Mouse (Mus musculus) spleen, adult 2 months (tissue): Measurements from ENCODE around the gene 2310034C09Rik. TPM values are rescaled to one million over a fixed set of nuclear protein-coding genes. Genes with fewer than 3 reads are reported as not detected.
"Not testable (repeated sequence)": the region's sequence is repeated elsewhere in the genome, so short reads cannot be mapped to it uniquely, and the experiment has no call there.

Experiments
- DNase-seq, 2 experiments: peaks; one replicate each; pipeline versions ENCODE4 v3.0.0 to v3.0.0-alpha.2; 2012 to 2021; ENCODE audit warnings: low spot score in 2 of 2, low read depth in 1 of 2
- H3K27ac ChIP-seq: fragments of 200-500 bp; 2 replicates; pipeline ENCODE4 v1.5.1; 2012; ENCODE audit warnings: low read length, inconsistent platforms; ENCODE audit not compliant: insufficient read depth
- H3K27me3 ChIP-seq: fragments of 200-500 bp; 2 replicates; pipeline ENCODE4 v1.6.1; 2012; ENCODE audit warnings: mild to moderate bottlenecking, moderate library complexity, low read length, inconsistent platforms; ENCODE audit not compliant: control insufficient read depth, insufficient read depth
- H3K36me3 ChIP-seq: fragments of 200-500 bp; 2 replicates; pipeline ENCODE4 v1.6.1; 2012; ENCODE audit warnings: mild to moderate bottlenecking, low read length, inconsistent platforms; ENCODE audit not compliant: control insufficient read depth, insufficient read depth
- H3K4me1 ChIP-seq: fragments of 200-500 bp; 2 replicates; pipeline ENCODE4 v1.6.1; 2011; ENCODE audit warnings: inconsistent platforms; ENCODE audit not compliant: control insufficient read depth, insufficient read depth, insufficient read length
- H3K4me3 ChIP-seq: fragments of 200-500 bp; 2 replicates; pipeline ENCODE4 v1.5.1; 2011; ENCODE audit warnings: mild to moderate bottlenecking, inconsistent platforms; ENCODE audit not compliant: insufficient read depth, insufficient read length; ENCODE audit errors: extremely low read depth
- CTCF ChIP-seq: fragments of 200-500 bp; IDR thresholded peaks from 2 replicates; pipeline ENCODE4 v1.5.1; 2011; ENCODE audit warnings: mild to moderate bottlenecking, inconsistent platforms; ENCODE audit not compliant: insufficient read depth, insufficient read length, insufficient replicate concordance; ENCODE audit errors: extremely low read depth
- POLR2A ChIP-seq: fragments of 200-500 bp; IDR thresholded peaks from 2 replicates; pipeline ENCODE4 v1.6.1; 2011; ENCODE audit warnings: low read depth, low read length, inconsistent platforms
- WGBS: fragments of 180-500 bp; shearing (Covaris S2); methylation state at CpG from one replicate; pipeline ENCODE4 v1.1.7; 2018; 5-methylcytosine and 5-hydroxymethylcytosine counted together
- polyA plus RNA-seq: library from polyadenylated mRNA; depleted of rRNA; stranded (reverse); fragments of >200 nt; gene quantifications from 2 replicates; pipeline ENCODE4 v1.2.3, GENCODE M21; 2012; rRNA removed

2310034C09Rik gene
- polyA plus RNA-seq, 1 experiment: not detected

- DNase-seq: no peak
- H3K27ac ChIP-seq: no peak overlapping the region
- no peaks in the 10 kb centered on the region for H3K4me1 ChIP-seq
- TF ChIP-seq POLR2A (no peak), CTCF (no peak)
- 62% methylated on average over 4 of the region's 4 CpGs for WGBS
- H3K27me3 ChIP-seq: no peaks in the 10 kb centered on the region
- H3K4me3 ChIP-seq: no peak overlapping the region
- H3K36me3 ChIP-seq: no peaks in the 10 kb centered on the region
Measured at GRCm38 (mm10) chr16:88744750-88745340, 13.8 kb upstream of the 2310034C09Rik start.

GRCm38 (mm10) chr16:88747943-88748342 is 10.7 kb upstream of the 2310034C09Rik start:
- WGBS: 61% methylated on average over 4 of the region's 4 CpGs
- H3K36me3 ChIP-seq: no peaks in the 10 kb centered on the region
- TF ChIP-seq CTCF (no peak), POLR2A (no peak)

GRCm38 (mm10) chr16:88751535-88751934 is 7.1 kb upstream of the 2310034C09Rik start, which contains the start of gene Krtap13:
Gene Krtap13, minus strand, starts transcription at chr16:88751635.
- 84% methylated on average over 3 of the region's 3 CpGs for WGBS
- not testable (repeated sequence) for DNase-seq

More at GRCm38 (mm10) chr16:88747943-88748342, 10.7 kb upstream of the 2310034C09Rik start:
- no peak for DNase-seq
- Histone ChIP-seq H3K4me1 (no peaks in the 10 kb centered on the region), H3K27me3 (no peaks in the 10 kb centered on the region), H3K27ac (no peak overlapping the region), H3K4me3 (no peak overlapping the region)

GRCm38 (mm10) chr16:88774106-88774505 is 15.5 kb downstream of the 2310034C09Rik start, which contains the start of gene 2310057N15Rik:
Gene 2310057N15Rik, minus strand, starts transcription at chr16:88774206.
- Histone ChIP-seq H3K4me3 (no peak within 1 kb of the TSS), H3K4me1 (no peaks in the 10 kb centered on the region), H3K27ac (no peak within 1 kb of the TSS), H3K36me3 (no peaks in the 10 kb centered on the region), H3K27me3 (no peaks in the 10 kb centered on the region)
- DNase-seq: no peak
- TF ChIP-seq CTCF: no peak
- TF ChIP-seq POLR2A: no peak
- 82% methylated on average over 2 of the region's 2 CpGs for whole genome bisulfite sequencing

More at GRCm38 (mm10) chr16:88751535-88751934, 7.1 kb upstream of the 2310034C09Rik start, which contains the start of gene Krtap13:
- H3K27ac ChIP-seq, H3K4me3 ChIP-seq, H3K36me3 ChIP-seq, H3K27me3 ChIP-seq, H3K4me1 ChIP-seq: not testable (repeated sequence)

GRCm38 (mm10) chr16:88777596-88777995 is 18.9 kb downstream of the 2310034C09Rik start, which contains the start of gene Gm5965:
Gene Gm5965, plus strand, starts transcription at chr16:88777896.
- Histone ChIP-seq H3K27me3 (no peaks in the 10 kb centered on the region), H3K4me1 (no peaks in the 10 kb centered on the region), H3K27ac (no peak within 1 kb of the TSS), H3K36me3 (no peaks in the 10 kb centered on the region), H3K4me3 (no peak within 1 kb of the TSS)
- WGBS: 86% methylated on average over 6 of the region's 6 CpGs
- TF ChIP-seq POLR2A (no peak), CTCF (no peak)
- no peak for DNase-seq

- Histone ChIP-seq H3K4me3 (no peak overlapping the region), H3K27ac (no peak overlapping the region), H3K27me3 (no peaks in the 10 kb centered on the region), H3K36me3 (no peaks in the 10 kb centered on the region), H3K4me1 (no peaks in the 10 kb centered on the region)
- no peak for DNase-seq
- 75% methylated on average over 2 of the region's 2 CpGs for WGBS
- TF ChIP-seq CTCF (no peak), POLR2A (no peak)
Measured at GRCm38 (mm10) chr16:88786786-88787185, 28.1 kb downstream of the 2310034C09Rik start.

Other genes with a start within 250 kb of the 2310034C09Rik start
- 0.08 and 0.09 TPM in 2 replicates for gene Cldn8, start 195.7 kb upstream of the 2310034C09Rik start, polyA plus RNA-seq
- not detected in 2 replicates for gene Krtap24-1, start 146.6 kb upstream of the 2310034C09Rik start, polyA plus RNA-seq
- gene 2310079G19Rik, start 131.2 kb upstream of the 2310034C09Rik start, polyA plus RNA-seq: not detected in 2 replicates
- not detected in 2 replicates for gene Krtap26-1, start 111.1 kb upstream of the 2310034C09Rik start, polyA plus RNA-seq
- gene Krtap27-1, start 87.2 kb upstream of the 2310034C09Rik start, polyA plus RNA-seq: not detected in 2 replicates
- gene 2310061N02Rik, start 50.9 kb upstream of the 2310034C09Rik start, polyA plus RNA-seq: not detected in 2 replicates
- not detected in 2 replicates for gene Krtap13-1, start 30.0 kb upstream of the 2310034C09Rik start, polyA plus RNA-seq
- gene Krtap13, start 7.2 kb upstream of the 2310034C09Rik start, polyA plus RNA-seq: not detected in 2 replicates
- gene 2310057N15Rik, start 15.4 kb downstream of the 2310034C09Rik start, polyA plus RNA-seq: not detected in 2 replicates
- not detected in 2 replicates for gene Gm5965, start 19.0 kb downstream of the 2310034C09Rik start, polyA plus RNA-seq
- gene Gm20741, start 53.4 kb downstream of the 2310034C09Rik start, polyA plus RNA-seq: not detected in 2 replicates
- gene Krtap15, start 61.4 kb downstream of the 2310034C09Rik start, polyA plus RNA-seq: not detected in 2 replicates
- not detected in 2 replicates for gene Krtap14, start 67.3 kb downstream of the 2310034C09Rik start, polyA plus RNA-seq
- not detected in 2 replicates for gene Krtap19-1, start 110.6 kb downstream of the 2310034C09Rik start, polyA plus RNA-seq
- gene Krtap19-2, start 115.4 kb downstream of the 2310034C09Rik start, polyA plus RNA-seq: not detected in 2 replicates
- not detected in 2 replicates for gene Krtap19-3, start 119.2 kb downstream of the 2310034C09Rik start, polyA plus RNA-seq
- gene Krtap19-4, start 126.2 kb downstream of the 2310034C09Rik start, polyA plus RNA-seq: not detected in 2 replicates
- gene Krtap19-5, start 137.6 kb downstream of the 2310034C09Rik start, polyA plus RNA-seq: not detected in 2 replicates
- gene Krtap19-9b, start 173.4 kb downstream of the 2310034C09Rik start, polyA plus RNA-seq: not detected in 2 replicates
- gene Krtap16-3, start 204.0 kb downstream of the 2310034C09Rik start, polyA plus RNA-seq: not detected in 2 replicates